Mouse (Mus musculus): ENCODE measurements around the gene Krtap4-9. TPM values are rescaled to one million over a fixed set of nuclear protein-coding genes. Genes with fewer than 3 reads are reported as not detected.
"Not testable (repeated sequence)": the region's sequence is repeated elsewhere in the genome, so short reads cannot be mapped to it uniquely, and the experiment has no call there.

Krtap4-9 gene
- total RNA-seq (2021) = not detected
- long read RNA-seq, experiment 1 = 0 reads
- long read RNA-seq, experiment 2 = 0 reads

GRCm38 (mm10) chr11:99784900-99785299, at the start of gene Krtap4-9:
TSS of gene Krtap4-9 (plus strand) at chr11:99785200.
- intact Hi-C loops (cut with DNase I); DNase-seq (ENCODE audit: low spot score in 2 of 2): not testable (repeated sequence)

GRCm38 (mm10) chr11:99743985-99744384, 41.0 kb upstream of the Krtap4-9 start:
- no peak for DNase-seq (ENCODE audit: low spot score in 2 of 2)
- intact Hi-C loops (cut with DNase I) = no loop called here

DNA sequence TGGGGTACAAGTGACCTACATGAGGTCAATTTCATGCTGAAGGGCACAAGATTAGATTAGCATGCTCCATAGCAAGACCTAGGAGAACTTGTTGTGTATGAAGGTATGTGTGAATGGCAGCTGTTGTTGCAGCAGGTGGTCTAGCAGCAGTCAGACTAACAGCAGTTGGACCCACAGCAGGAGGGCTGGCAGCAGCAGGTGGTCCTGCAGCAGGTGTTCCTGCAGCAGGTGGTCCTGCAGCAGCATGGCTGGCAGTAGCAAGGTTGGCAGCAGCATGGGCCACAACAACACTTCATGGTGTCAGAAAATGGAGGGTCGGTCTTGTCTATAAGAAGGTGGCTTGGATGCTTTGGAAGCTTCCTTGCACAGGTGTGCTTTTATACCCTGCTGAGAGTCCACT, 26.1 kb upstream of the Krtap4-9 start:
- intact Hi-C loops (cut with DNase I) = no loop called here

DNA sequence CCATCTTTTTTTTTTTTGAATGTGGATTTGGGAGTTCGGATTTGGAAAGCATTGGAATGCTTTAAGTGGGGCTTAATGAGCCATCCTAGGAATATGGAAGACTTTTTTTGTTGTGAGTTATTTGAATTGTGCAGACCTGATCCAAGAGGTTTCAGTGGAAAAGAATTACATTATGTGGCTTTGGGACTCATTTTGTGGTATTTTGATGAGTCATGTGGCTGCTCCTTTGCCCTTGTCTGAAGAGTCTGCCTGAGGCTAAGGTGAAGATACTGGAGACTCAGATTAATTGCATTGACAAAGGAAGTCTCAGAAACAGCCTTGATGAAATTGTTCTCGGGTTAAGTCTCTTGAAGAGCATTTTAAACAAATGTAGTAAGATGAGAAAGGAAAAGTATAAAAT, 16.6 kb upstream of the Krtap4-9 start:
- DNase-seq (ENCODE audit: low spot score in 2 of 2) = no peak
- intact Hi-C loops (cut with DNase I) = no loop called here

More for the DNA sequence above, 26.1 kb upstream of the Krtap4-9 start:
- DNase-seq (ENCODE audit: low spot score in 2 of 2) = no peak

DNA sequence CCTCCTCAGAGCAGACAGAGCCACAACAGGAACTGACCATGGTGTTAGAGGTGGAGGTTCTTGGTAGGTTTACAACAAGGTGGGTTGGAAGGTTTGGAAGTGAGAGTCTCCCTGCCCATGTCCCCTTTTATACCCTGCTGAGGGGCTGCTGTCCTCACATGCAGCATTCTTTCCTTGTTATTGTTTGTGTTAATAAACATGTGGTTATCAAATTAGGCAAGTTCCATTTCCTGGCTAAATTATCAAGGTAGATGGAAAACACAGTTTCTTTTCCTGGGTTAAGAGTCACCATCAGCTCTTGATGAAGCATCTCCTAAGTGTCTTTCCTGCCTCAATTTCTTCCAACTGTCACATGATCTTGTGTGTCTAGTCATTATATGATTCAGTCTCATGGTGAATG, 12.2 kb upstream of the Krtap4-9 start, which contains the start of gene Gm11595:
TSS of gene Gm11595 (minus strand) at position 101 of the 400 bp plus-strand sequence.
- intact Hi-C loops (cut with DNase I); DNase-seq (ENCODE audit: low spot score in 2 of 2): not testable (repeated sequence)

DNA sequence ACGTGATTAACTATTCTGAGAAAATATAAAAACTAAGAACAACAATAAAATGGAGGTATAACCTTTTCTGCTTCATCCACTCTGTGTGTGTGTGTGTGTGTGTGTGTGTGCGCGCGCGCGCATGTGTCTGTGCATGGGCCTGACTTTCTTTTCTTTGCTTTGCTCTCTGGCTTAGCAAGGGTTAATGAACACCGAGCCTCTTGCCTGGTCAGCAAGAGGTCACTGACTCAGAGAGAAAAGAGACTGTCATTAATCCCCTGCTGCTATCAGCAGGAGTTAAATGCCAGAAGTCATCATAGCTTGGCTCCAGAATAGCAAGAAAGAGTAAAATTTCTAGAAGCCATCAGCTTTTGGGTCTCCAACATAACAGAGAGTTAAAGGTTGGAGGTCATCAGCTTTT, 6.6 kb upstream of the Krtap4-9 start:
- no peak for DNase-seq (ENCODE audit: low spot score in 2 of 2)
- intact Hi-C loops (cut with DNase I) = no loop called here

DNA sequence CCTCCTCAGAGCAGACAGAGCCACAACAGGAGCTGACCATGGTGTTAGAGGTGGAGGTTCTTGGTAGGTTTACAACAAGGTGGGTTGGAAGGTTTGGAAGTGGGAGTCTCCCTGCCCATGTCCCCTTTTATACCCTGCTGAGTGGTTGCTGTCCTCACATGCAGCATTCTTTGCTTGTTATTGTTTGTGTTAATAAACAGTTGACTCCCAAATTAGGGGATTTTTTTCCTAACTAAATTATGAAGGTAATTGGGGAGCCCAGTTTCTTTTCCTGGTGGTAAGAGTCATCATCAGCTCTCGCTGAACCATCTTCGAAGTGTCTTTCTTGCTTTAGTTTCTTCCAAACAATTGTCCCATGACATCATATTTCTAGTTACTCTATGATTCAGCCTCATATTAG, 4.4 kb upstream of the Krtap4-9 start, which contains the start of gene Krtap4-8:
TSS of gene Krtap4-8 (minus strand) at position 101 of the 400 bp plus-strand sequence.
- DNase-seq (ENCODE audit: low spot score in 2 of 2) = no peak
- intact Hi-C loops (cut with DNase I) = no loop called here

GRCm38 (mm10) chr11:99793367-99793766, 8.4 kb downstream of the Krtap4-9 start, which contains the start of gene Gm11596:
TSS of gene Gm11596 (minus strand) at chr11:99793467.
- intact Hi-C loops (cut with DNase I) = no loop called here

GRCm38 (mm10) chr11:99798832-99799231, 13.8 kb downstream of the Krtap4-9 start, which contains the start of gene Gm11569:
TSS of gene Gm11569 (minus strand) at chr11:99798932.
- intact Hi-C loops (cut with DNase I); DNase-seq (ENCODE audit: low spot score in 2 of 2): not testable (repeated sequence)

More at GRCm38 (mm10) chr11:99793367-99793766, 8.4 kb downstream of the Krtap4-9 start, which contains the start of gene Gm11596:
- no peak for DNase-seq (ENCODE audit: low spot score in 2 of 2)

GRCm38 (mm10) chr11:99804346-99804745, 19.3 kb downstream of the Krtap4-9 start, which contains the start of gene Gm11554:
TSS of gene Gm11554 (minus strand) at chr11:99804446.
- DNase-seq (ENCODE audit: low spot score in 2 of 2); intact Hi-C loops (cut with DNase I): not testable (repeated sequence)

DNA sequence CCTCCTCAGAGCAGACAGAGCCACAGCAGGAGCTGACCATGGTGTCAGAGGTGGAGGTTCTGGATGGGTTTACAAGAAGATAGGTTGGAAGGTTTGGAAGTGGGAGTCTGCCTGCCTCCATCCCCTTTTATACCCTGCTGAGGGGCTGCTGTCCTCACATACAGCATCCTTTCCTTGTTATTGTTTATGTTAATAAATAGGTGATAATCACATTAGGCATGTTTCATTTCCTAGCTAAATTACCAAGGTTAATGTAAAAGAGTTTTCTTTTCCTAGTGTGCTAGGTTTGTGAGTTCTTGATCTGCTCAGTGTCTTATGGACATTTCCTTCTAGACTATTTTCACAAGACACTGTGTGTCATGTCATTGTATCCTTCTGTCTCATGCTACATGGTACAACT, 24.8 kb downstream of the Krtap4-9 start, which contains the start of gene Krtap4-13:
TSS of gene Krtap4-13 (minus strand) at position 101 of the 400 bp plus-strand sequence.
- intact Hi-C loops (cut with DNase I); DNase-seq (ENCODE audit: low spot score in 2 of 2): not testable (repeated sequence)

GRCm38 (mm10) chr11:99815566-99815965, 30.6 kb downstream of the Krtap4-9 start, which contains the start of gene Gm11564:
TSS of gene Gm11564 (minus strand) at chr11:99815666.
- intact Hi-C loops (cut with DNase I); DNase-seq (ENCODE audit: low spot score in 2 of 2): not testable (repeated sequence)

Other genes starting within 250 kb of the Krtap4-9 start
- gene Krt40, start 242.0 kb upstream of the Krtap4-9 start, total RNA-seq (2021) = not detected
- not detected for gene Krtap3-3, start 234.3 kb upstream of the Krtap4-9 start, total RNA-seq (2021)
- not detected for gene Krtap3-2, start 228.3 kb upstream of the Krtap4-9 start, total RNA-seq (2021)
- not detected for gene Gm11939, start 225.7 kb upstream of the Krtap4-9 start, total RNA-seq (2021)
- not detected for gene Krtap3-1, start 218.6 kb upstream of the Krtap4-9 start, total RNA-seq (2021)
- gene Krtap1-5, start 204.2 kb upstream of the Krtap4-9 start, total RNA-seq (2021) = not detected
- not detected for gene Krtap1-4, start 201.5 kb upstream of the Krtap4-9 start, total RNA-seq (2021)
- not detected for gene Krtap1-3, start 193.9 kb upstream of the Krtap4-9 start, total RNA-seq (2021)
- gene Krtap9-3, start 187.1 kb upstream of the Krtap4-9 start, total RNA-seq (2021) = not detected
- not detected for gene Gm11938, start 181.9 kb upstream of the Krtap4-9 start, total RNA-seq (2021)
- gene Gm11937, start 175.0 kb upstream of the Krtap4-9 start, total RNA-seq (2021) = not detected
- gene Krtap2-4, start 170.4 kb upstream of the Krtap4-9 start, total RNA-seq (2021) = not detected
- gene Gm11562, start 164.8 kb upstream of the Krtap4-9 start, total RNA-seq (2021) = not detected
- gene Krtap4-1, start 157.0 kb upstream of the Krtap4-9 start, total RNA-seq (2021) = not detected
- gene Krtap4-2, start 150.1 kb upstream of the Krtap4-9 start, total RNA-seq (2021) = not detected
- gene Krtap4-7, start 141.1 kb upstream of the Krtap4-9 start, total RNA-seq (2021) = not detected
- not detected for gene Gm11555, start 135.0 kb upstream of the Krtap4-9 start, total RNA-seq (2021)
- not detected for gene Gm11563, start 126.2 kb upstream of the Krtap4-9 start, total RNA-seq (2021)
- not detected for gene Krtap4-6, start 119.2 kb upstream of the Krtap4-9 start, total RNA-seq (2021)
- not detected for gene Gm14190, start 94.5 kb upstream of the Krtap4-9 start, total RNA-seq (2021)
- not detected for gene Gm14180, start 50.9 kb upstream of the Krtap4-9 start, total RNA-seq (2021)
- gene Gm11595, start 12.3 kb upstream of the Krtap4-9 start, total RNA-seq (2021) = not detected
- not detected for gene Krtap4-8, start 4.5 kb upstream of the Krtap4-9 start, total RNA-seq (2021)
- not detected for gene Gm11596, start 8.3 kb downstream of the Krtap4-9 start, total RNA-seq (2021)
- gene Gm11569, start 13.7 kb downstream of the Krtap4-9 start, total RNA-seq (2021) = not detected
- gene Gm11554, start 19.2 kb downstream of the Krtap4-9 start, total RNA-seq (2021) = not detected
- gene Krtap4-13, start 24.7 kb downstream of the Krtap4-9 start, total RNA-seq (2021) = not detected
- not detected for gene Gm11564, start 30.5 kb downstream of the Krtap4-9 start, total RNA-seq (2021)
- gene 2300003K06Rik, start 52.9 kb downstream of the Krtap4-9 start, total RNA-seq (2021) = not detected
- gene Krtap4-16, start 66.4 kb downstream of the Krtap4-9 start, total RNA-seq (2021) = not detected
- gene Gm11568, start 72.7 kb downstream of the Krtap4-9 start, total RNA-seq (2021) = not detected
- gene Gm11559, start 79.3 kb downstream of the Krtap4-9 start, total RNA-seq (2021) = not detected
- not detected for gene Krtap9-1, start 88.2 kb downstream of the Krtap4-9 start, total RNA-seq (2021)
- gene Gm11567, start 94.0 kb downstream of the Krtap4-9 start, total RNA-seq (2021) = not detected
- gene Krtap31-1, start 122.7 kb downstream of the Krtap4-9 start, total RNA-seq (2021) = not detected
- gene Gm11565, start 129.6 kb downstream of the Krtap4-9 start, total RNA-seq (2021) = not detected
- gene Krtap31-2, start 151.1 kb downstream of the Krtap4-9 start, total RNA-seq (2021) = not detected
- gene Krtap9-5, start 163.3 kb downstream of the Krtap4-9 start, total RNA-seq (2021) = not detected
- not detected for gene Krtap29-1, start 193.9 kb downstream of the Krtap4-9 start, total RNA-seq (2021)
- not detected for gene Krtap16-1, start 201.4 kb downstream of the Krtap4-9 start, total RNA-seq (2021)
- gene Krtap17-1, start 208.8 kb downstream of the Krtap4-9 start, total RNA-seq (2021) = not detected
- gene Krt33a, start 231.0 kb downstream of the Krtap4-9 start, total RNA-seq (2021) = not detected
- gene Krt33b, start 244.7 kb downstream of the Krtap4-9 start, total RNA-seq (2021) = not detected

Data from left cerebral cortex, postnatal 14 days (tissue).